Mouse (Mus musculus) forebrain, embryonic 11.5 days (tissue): ENCODE results near the gene Cd1d1. TPM values are rescaled to one million over a fixed set of nuclear protein-coding genes. Genes with fewer than 3 reads are reported as not detected.
"Not testable (repeated sequence)": the region's sequence is repeated elsewhere in the genome, so short reads cannot be mapped to it uniquely, and the experiment has no call there.

Experiments
- ATAC-seq: fragments of 200-750 bp; cut with Nextera tagmentation; replicated peaks from 2 replicates; pipeline ENCODE4 v1.8.0; 2017; ENCODE audit warnings: moderate TSS enrichment; ENCODE audit not compliant: low FRiP score
- DNase-seq: peaks from one replicate; pipeline ENCODE4 v3.0.0-alpha.2; 2017; ENCODE audit warnings: low spot score
- H3K27ac ChIP-seq: fragments of 300-500 bp; sonication (generic); 2 replicates; pipeline ENCODE4 v1.5.1; 2014; ENCODE audit warnings: low read depth, low read length
- H3K27me3 ChIP-seq: fragments of 300-500 bp; sonication (generic); 2 replicates; pipeline ENCODE4 v1.6.1; 2014; ENCODE audit warnings: mild to moderate bottlenecking, low read length, mixed read lengths; ENCODE audit not compliant: control insufficient read depth, insufficient read depth
- H3K36me3 ChIP-seq: fragments of 300-500 bp; sonication (generic); 2 replicates; pipeline ENCODE4 v1.6.1; 2014; ENCODE audit warnings: mild to moderate bottlenecking, low read length, moderate library complexity, mixed read lengths; ENCODE audit not compliant: control insufficient read depth, insufficient read depth
- H3K4me1 ChIP-seq: fragments of 300-500 bp; sonication (generic); replicated peaks from 2 replicates; pipeline ENCODE4 v1.6.1; 2014; ENCODE audit warnings: low read length, mixed read lengths; ENCODE audit not compliant: control insufficient read depth, insufficient read depth
- H3K4me2 ChIP-seq: fragments of 300-500 bp; sonication (generic); 2 replicates; pipeline ENCODE4 v1.6.1; 2014; ENCODE audit warnings: low read depth, mild to moderate bottlenecking, low read length, moderate library complexity, mixed read lengths; ENCODE audit not compliant: severe bottlenecking
- H3K4me3 ChIP-seq: fragments of 300-500 bp; sonication (generic); 2 replicates; pipeline ENCODE4 v1.5.1; 2014; ENCODE audit warnings: low read depth, low read length
- H3K9ac ChIP-seq: fragments of 300-500 bp; sonication (generic); 2 replicates; pipeline ENCODE4 v1.6.1; 2014; ENCODE audit warnings: low read length
- H3K9me3 ChIP-seq: fragments of 300-500 bp; sonication (generic); 2 replicates; pipeline ENCODE4 v1.6.1; 2016; ENCODE audit warnings: low read length, mixed read lengths; ENCODE audit not compliant: control insufficient read depth
- WGBS: fragments of 180-500 bp; shearing (Covaris S2); extraction: QIAGEN DNeasy Blood & Tissue Kit; methylation state at CpG from one replicate; pipeline ENCODE4 v1.1.7; 2014; 5-methylcytosine and 5-hydroxymethylcytosine counted together
- polyA plus RNA-seq: library from polyadenylated mRNA; unstranded; fragments of >200 nt; fragmentation: Nextera tagmentation; extraction: Ambion mirVana; gene quantifications from 2 replicates; pipeline ENCODE4 v1.2.1, GENCODE M21; 2014

Gene Cd1d1
- polyA plus RNA-seq, 1 experiment from 2014 or later, result 33.1 TPM

DNA sequence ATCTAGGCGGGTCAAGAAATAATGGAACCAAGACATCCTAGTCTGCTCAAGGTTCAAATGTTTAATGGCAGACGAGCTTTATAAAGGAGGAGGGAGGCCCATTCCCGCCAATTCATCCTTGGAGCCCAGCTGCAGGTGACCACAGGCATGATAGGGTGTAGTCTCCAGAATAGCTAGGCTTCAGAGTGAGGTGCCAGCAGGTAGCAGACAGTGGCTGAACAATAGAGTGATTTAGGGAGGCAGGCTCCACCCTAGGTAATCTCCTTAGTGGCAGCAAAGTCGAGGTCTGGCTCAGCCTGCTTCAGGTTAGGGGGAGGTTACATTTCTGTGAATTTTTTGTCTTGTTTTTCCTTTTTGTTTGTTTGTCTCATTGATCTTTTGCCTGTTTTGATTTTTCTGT lies 16.7 kb upstream of the Cd1d1 start:
- DNase-seq, result no peak
- 22% methylated on average over 4 of the region's 4 CpGs for WGBS

DNA sequence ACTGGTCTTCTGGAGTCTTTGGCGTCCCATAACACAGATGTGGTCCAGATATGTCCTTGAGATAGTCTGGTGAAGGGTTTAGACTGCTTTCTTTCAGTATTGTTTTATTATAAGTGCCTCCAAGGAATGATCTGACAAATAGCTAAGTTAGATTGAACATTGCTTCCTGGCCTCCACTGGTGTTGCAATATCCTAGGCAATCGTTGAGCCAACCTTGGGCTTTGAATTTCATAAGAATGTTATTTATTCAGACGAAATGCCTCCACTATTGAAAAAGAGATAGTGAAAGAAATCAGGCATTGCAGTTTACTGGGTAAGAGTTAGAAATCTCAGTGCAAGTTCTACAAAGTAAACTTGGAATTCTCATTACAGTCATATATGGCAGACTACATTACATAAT lies 13.2 kb upstream of the Cd1d1 start:
- ATAC-seq, H3K27me3 ChIP-seq, H3K27ac ChIP-seq, H3K9ac ChIP-seq, H3K4me2 ChIP-seq, H3K4me1 ChIP-seq, H3K4me3 ChIP-seq, H3K9me3 ChIP-seq, DNase-seq, H3K36me3 ChIP-seq: not testable (repeated sequence)
- WGBS, result 82% methylated on average over 3 of the region's 3 CpGs

More for the DNA sequence above, 16.7 kb upstream of the Cd1d1 start:
- no peaks in the 10 kb centered on the region for H3K9me3 ChIP-seq
- no peaks in the 10 kb centered on the region for H3K4me1 ChIP-seq
- no peaks in the 10 kb centered on the region for H3K36me3 ChIP-seq
- H3K27me3 ChIP-seq, result no peaks in the 10 kb centered on the region
- H3K4me3 ChIP-seq, result no peak overlapping the region
- H3K27ac ChIP-seq, result no peak overlapping the region
- no peak for ATAC-seq
- no peak overlapping the region for H3K9ac ChIP-seq
- H3K4me2 ChIP-seq, result no peak overlapping the region

DNA sequence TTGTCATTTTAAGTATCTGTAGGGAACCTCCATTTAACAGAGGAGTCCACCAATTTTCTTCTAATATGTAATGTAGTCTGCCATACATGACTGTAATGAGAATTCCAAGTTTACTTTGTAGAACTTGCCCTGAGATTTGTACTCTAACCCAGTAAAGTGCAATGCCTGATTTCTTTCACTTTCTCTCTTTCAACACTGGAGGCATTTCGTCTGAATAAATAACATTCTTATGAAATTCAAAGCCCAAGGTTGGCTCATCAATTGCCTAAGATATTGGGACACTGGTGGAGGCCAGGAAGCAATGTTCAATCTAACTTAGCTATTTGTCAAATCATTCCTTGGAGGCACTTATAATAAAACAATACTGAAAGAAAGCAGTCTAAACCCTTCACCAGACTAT lies 9.0 kb upstream of the Cd1d1 start:
- H3K9me3 ChIP-seq, H3K4me3 ChIP-seq, H3K4me1 ChIP-seq, H3K27me3 ChIP-seq, ATAC-seq, H3K9ac ChIP-seq, H3K27ac ChIP-seq, H3K4me2 ChIP-seq, H3K36me3 ChIP-seq, DNase-seq: not testable (repeated sequence)
- WGBS, result 79% methylated on average over 1 of the region's 1 CpGs

DNA sequence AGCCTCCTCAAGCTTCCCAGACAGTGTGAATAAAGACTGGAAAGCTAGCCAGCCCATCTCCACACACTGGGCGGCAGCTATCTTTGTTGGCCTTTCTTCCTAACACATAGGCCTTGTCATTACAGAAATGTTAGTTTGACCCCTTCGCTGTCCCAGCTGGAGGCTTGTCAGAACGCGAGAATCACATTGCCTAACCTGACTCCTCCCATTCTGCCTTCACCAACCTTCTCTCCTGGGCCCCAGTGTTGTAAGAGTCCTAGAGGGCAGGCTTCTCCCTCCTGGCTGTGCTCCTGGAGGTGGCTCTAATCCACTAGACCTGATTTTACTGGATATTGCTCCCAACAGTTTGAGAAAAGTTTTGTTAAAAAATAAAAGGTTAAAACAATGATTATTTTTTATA lies 1.4 kb upstream of the Cd1d1 start:
- DNase-seq, result no peak
- Histone ChIP-seq H3K4me1 (no peaks in the 10 kb centered on the region), H3K4me3 (no peak overlapping the region), H3K27me3 (no peaks in the 10 kb centered on the region), H3K9me3 (no peaks in the 10 kb centered on the region), H3K4me2 (no peak overlapping the region), H3K36me3 (no peaks in the 10 kb centered on the region), H3K9ac (no peak overlapping the region), H3K27ac (no peak overlapping the region)
- ATAC-seq, result no peak
- WGBS, result 25% methylated on average over 4 of the region's 4 CpGs

DNA sequence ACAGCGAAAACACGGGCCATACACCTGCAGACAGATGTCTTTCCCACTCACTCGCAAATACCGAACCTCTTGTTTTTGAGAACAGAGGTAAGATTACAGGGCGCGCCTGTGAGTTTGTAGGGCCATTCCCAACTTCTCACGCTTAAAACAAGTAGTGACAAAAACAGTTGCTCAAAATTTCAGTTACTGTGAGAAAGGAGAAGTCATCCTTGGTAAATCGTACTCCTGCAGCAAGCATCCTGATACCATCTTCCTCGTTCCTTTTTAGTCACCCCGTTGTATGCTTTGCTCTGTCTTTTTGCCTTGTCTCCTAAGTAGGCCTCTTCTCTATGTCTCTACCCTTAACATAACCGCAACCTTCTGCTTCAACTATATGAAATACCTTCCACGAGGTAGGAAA lies 810 bp upstream of the Cd1d1 start:
- no peak overlapping the region for H3K9ac ChIP-seq
- H3K27me3 ChIP-seq, result no peaks in the 10 kb centered on the region
- H3K4me3 ChIP-seq, result no peak overlapping the region
- no peak for ATAC-seq
- no peaks in the 10 kb centered on the region for H3K36me3 ChIP-seq
- WGBS, result 90% methylated on average over 12 of the region's 12 CpGs
- DNase-seq, result no peak
- no peak overlapping the region for H3K27ac ChIP-seq
- H3K9me3 ChIP-seq, result no peaks in the 10 kb centered on the region
- H3K4me2 ChIP-seq, result no peak overlapping the region
- H3K4me1 ChIP-seq, result no peaks in the 10 kb centered on the region

DNA sequence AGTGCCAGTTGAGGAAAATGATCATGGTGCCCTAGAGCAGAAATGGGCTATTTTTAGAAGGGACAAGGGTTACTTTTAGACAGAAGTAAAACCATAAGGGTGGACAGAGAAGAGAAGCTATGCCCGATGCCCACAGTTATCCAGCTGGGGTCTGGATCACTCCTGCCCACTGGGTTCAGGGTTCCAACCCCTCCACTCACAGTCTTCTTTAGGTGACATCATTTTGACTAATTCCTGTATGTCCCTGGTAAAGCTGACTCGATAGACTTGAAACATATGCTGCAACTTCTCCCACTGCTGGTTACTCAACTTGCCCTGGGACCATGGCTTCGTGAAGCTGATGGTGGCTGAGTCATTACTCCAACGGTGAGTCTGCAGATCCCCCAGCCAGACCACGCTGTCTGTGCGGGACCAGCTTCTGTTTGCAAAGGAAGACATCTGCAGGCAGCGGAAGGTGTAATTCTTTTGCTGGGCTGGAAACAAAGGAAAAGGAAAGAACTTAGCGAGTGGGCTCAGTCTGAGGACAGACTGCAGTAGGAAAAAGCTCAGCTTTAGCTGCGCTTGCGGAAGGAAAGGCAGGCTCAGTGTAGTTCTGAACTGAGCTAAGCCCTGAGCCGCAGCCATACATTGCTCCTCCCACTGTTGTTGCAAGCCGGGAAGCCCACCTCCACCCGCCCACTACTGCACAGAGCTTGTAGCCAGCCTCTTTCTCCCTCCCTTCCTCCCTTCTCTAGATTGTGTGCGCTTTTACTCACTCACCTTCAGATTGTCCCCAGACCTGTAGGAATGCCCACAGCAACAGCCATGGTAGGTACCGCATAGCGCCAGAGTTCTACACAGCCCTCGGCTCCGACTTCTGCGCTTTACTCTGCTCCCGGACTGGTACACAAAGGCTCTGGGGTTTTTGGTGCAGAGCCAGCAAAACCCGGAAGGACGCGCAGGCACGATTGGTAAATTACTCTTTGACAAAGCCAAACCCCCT lies 517 bp downstream of the Cd1d1 start:
- H3K9me3 ChIP-seq, H3K4me1 ChIP-seq, H3K36me3 ChIP-seq, H3K27me3 ChIP-seq: not testable (repeated sequence)
- Histone ChIP-seq H3K4me3 (peak overlapping the region; percentile 41), H3K27ac (peak overlapping the region; percentile 54; the same call in 1 of the 2 replicates), H3K9ac (peak overlapping the region; percentile 66), H3K4me2 (peak overlapping the region; percentile 45)
- DNase-seq (peak; percentile 82), ATAC-seq (peak; percentile 97)
- WGBS, result 4% methylated on average over 23 of the region's 24 CpGs

DNA sequence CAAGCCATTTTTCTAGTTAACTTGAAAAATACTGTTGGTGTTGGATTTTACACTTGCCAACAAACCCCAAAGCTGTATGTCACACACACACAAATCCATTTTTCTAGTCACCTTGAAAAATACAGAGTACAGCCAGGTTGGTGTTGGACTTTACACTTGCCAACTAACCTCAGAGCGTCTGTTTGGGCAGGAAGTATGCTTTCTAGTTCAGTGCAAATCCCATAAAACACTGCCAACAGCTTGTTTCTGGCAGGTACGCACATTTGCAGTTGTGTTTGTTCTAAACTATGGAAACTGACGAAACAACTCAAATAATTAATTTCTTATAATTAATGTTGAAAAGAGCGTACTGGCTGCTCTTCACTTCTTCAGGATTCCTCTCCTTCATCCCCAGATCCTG lies 3.1 kb downstream of the Cd1d1 start:
- DNase-seq (no peak), ATAC-seq (no peak)
- H3K9ac ChIP-seq, result no peak overlapping the region
- no peak overlapping the region for H3K27ac ChIP-seq
- H3K4me3 ChIP-seq, result no peak overlapping the region
- no peaks in the 10 kb centered on the region for H3K4me1 ChIP-seq
- H3K9me3 ChIP-seq, result no peaks in the 10 kb centered on the region
- H3K36me3 ChIP-seq, result no peaks in the 10 kb centered on the region
- no peak overlapping the region for H3K4me2 ChIP-seq
- H3K27me3 ChIP-seq, result no peaks in the 10 kb centered on the region
- 89% methylated on average over 4 of the region's 4 CpGs for WGBS

DNA sequence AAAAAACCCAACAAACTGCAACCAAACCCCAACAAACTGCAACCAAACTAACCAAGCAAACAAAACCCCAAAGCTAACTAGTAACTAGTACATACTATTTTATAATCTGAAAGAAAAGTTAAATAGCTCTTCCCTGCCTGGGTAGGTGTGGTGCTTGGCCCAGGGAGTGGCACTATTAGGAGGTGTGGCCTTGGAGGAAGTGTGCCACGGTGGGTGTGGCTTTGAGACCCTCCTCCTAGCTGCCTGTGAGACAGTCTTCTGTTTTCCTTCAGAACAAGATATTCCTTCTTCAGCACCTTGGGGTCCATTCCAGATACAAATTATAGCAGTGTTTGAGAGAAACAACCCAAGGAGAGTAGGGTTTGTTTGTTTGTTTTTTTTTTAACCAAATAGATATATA lies 3.9 kb downstream of the Cd1d1 start:
- Histone ChIP-seq H3K4me3 (no peak overlapping the region), H3K36me3 (no peaks in the 10 kb centered on the region), H3K9me3 (no peaks in the 10 kb centered on the region), H3K9ac (no peak overlapping the region), H3K27me3 (no peaks in the 10 kb centered on the region), H3K4me1 (no peaks in the 10 kb centered on the region), H3K4me2 (no peak overlapping the region), H3K27ac (no peak overlapping the region)
- 67% methylated on average over 1 of the region's 1 CpGs for WGBS
- DNase-seq (no peak), ATAC-seq (no peak)

DNA sequence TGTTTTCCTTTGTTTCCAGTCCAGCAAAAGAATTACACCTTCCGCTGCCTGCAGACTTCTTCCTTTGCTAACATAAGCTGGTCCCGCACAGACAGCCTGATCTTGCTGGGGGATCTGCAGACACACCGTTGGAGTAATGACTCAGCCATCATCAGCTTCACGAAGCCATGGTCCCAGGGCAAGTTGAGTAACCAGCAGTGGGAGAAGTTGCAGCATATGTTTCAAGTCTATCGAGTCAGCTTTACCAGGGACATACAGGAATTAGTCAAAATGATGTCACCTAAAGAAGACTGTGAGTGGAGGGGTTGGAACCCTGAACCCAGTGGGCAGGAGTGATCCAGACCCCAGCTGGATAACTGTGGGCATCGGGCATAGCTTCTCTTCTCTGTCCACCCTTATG lies 12.3 kb downstream of the Cd1d1 start:
- not testable (repeated sequence) for H3K4me1 ChIP-seq, ATAC-seq, H3K9me3 ChIP-seq, H3K27me3 ChIP-seq, H3K36me3 ChIP-seq, H3K27ac ChIP-seq, DNase-seq
- WGBS, result 34% methylated on average over 5 of the region's 6 CpGs
- peak overlapping the region; percentile 24 for H3K4me3 ChIP-seq
- peak overlapping the region; percentile 55 for H3K4me2 ChIP-seq
- H3K9ac ChIP-seq, result peak overlapping the region; percentile 55
